Mouse (Mus musculus) right cerebral cortex, postnatal 36 days (tissue): Measurements from ENCODE around the gene Gm49336.

Experiments used
- DNase-seq, 2 experiments: peaks; one replicate each; pipeline ENCODE4 v3.0.0; 2022; ENCODE audit warnings: low spot score in 2 of 2, mixed read lengths in 1 of 2

The Gm49336 gene

DNA sequence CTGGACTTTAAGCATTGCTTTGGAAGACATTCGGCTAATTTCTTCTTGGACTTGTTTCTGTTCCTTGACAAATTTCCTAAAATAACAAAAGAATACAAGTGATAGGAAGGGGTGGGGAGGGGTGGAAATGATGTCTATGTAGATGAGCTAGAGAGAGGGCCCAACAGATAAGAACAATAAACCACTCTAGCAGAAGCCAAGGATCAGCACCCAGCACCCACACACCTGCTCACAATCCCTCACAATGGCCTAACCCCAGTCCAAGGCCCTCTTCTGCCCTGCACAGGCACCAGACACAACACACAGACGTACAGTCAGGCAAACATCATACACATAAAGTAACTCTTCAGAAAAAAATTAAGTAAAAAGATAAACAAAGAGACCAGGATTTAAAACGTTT, 12.8 kb downstream of the Gm49336 start:
- no peak for DNase-seq

DNA sequence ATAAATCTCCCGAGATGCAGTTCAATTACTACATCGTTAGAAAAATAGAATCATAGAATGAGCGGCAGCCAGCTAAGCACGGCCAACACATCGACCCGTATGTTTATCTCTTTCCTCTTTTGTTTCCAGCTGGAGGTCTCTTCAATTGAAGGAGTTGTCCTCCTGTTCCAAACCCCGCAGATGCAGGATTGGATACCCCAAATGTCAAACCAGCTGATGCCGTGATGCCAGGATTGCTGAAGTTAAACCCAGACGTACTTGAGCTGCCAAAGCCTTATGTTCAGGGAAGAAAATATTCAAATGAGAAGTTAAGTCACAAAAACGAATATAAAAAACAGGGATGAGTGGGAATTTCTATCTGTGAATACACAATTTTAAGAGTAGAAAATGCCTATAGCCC, 31.4 kb downstream of the Gm49336 start:
- DNase-seq = no peak

DNA sequence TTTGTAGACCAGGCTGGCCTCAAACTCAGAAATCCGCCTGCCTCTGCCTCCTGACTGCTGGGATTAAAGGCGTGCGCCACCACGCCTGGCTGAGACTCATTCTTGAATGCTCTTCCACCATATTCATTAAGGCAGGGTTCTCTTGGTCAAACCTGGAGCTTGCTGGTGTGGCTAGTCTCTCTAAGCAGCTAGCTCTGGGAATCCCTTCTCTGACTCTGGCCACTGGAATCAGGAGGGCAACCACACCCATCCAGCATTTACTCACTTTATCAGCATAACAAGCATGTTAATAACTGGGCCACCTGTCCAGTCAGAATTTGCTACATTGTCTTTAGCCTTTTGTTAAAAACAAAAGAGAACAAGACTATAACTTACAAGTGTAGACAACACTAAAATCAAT, 33.7 kb downstream of the Gm49336 start:
- DNase-seq = no peak

DNA sequence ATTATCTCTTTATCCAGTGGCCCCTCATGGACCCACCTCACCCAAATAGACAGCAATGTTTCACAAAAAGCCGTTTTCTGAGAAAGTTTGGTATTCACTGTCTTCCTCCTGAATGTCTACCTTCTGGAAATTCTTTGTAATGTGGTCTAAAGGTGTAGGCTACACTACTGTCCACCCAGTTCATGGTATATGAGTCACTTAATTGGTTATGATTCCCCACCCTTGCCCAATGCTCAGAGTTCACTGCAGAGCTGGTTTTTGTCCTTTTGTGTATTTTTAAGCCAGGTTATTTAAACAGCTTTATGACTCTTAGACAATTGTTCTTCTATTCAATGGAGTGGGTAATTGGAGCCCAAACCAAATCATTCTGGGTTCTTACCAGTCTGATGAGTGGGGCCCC, 35.2 kb downstream of the Gm49336 start:
- no peak for DNase-seq

DNA sequence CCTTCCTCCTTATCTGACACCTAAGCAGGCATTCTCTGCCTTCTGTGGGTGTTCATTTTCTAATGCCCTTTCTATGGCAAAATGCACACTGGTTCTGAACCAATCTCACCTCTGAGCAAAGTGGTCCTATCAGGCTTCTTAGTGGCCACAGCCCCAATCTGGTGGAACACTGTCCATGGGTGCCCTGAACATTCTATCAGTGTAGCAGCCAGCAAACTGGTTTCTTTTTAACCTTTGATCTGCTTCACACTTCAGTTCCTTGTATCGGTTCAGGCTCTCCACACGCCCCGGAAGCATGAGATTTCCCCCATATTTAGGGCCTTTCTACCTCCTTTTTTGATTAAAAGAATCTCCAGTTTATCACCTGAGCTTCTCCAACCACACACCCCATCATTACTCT, 36.3 kb downstream of the Gm49336 start:
- DNase-seq = no peak

DNA sequence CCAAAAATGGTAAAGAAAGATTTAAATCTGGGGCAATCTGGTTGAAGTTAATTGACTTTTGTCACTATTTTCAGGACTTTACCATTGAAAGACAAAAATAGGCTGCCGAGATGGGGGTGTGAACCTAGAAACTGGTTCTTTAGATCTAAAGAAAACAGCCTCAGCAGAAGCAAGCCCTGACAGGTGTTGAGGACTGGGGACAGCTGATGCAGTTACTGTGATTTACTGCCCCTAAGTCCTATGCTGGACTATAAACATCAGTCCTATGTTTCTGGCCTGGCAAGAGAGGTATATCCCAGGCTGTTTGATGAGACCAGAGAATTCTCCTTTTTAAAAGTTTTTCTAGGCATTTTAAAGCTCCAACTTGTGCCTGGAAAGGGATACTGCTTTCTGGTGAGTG, 37.3 kb downstream of the Gm49336 start:
- no peak for DNase-seq

DNA sequence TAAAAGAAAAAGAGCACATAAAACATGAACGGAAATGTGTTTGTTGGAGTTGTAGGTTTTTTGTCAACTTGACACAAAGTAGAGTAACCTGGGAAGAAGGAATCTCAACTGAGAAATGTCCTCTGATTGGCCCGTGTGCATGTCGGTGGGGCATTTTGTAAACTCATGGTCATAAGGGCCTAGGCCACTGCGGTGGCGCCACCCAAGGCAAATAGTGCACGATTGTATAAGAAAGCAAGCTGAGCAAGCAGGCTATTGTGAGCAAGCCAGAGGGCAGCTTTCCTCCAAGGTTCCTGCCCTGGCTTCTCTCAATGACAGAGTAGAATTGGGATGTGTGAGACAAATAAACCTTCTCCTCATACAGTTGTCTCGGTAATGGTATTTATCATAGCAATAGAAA, 42.1 kb downstream of the Gm49336 start:
- no peak for DNase-seq

DNA sequence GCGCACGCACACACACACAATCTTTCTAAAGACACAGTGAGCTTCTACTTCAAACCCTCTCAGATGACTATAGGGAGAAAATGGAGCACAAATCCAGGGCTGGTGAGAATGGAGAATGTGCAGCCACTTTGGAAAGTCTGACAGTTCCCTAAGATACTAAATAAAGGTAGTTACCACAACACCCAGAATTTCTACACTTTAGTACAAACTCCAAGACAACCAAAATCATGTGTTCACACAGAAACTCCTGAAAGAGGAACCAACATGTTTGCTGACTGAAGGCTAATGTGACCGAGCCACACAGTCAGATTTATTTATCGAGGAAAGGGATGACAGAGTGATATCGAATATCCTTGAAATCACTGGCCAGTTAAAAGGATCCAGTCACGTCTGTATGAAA, 46.3 kb downstream of the Gm49336 start:
- no peak for DNase-seq

DNA sequence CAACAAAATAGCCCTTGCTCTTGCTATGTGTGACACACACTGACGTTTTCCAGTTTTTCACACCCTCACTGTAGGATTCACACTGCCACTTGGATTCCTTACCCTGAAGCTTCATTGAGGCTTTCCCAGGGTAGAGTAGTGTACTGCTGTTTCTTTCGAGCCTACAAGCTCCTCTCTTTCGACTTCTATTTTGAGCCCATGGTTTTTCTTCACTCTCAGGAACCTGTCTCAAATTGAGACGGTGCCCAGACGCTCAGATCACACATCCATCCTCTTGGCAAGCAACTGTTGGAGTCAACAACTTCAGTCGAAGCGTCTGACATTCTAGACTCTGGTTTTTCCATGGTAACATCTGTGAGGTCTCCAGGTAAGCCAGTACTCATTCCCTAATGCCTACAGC, 54.4 kb downstream of the Gm49336 start, which contains the start of gene Atp8a2:
TSS of gene Atp8a2 (minus strand) at position 296 of the 400 bp plus-strand sequence.
- peak in 1 of 2 experiments; percentile 34 for DNase-seq

DNA sequence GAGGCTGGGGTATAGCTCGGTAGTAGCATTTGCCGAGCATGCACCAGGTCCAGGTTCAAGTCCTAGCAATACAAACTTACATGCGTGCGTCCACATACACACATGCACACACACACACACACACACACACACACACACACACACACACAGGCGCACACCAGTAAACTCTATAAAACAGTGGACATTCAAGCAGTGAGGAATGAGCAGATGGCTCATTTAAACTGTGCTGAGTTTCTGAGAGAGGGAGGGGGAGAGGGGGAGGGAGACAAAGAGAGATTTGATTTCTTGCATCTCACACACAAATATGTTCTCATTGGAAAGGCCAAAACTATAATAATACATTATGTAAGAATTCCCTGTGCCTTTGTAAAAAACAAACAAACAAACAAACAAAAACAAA, 55.3 kb downstream of the Gm49336 start:
- no peak for DNase-seq

DNA sequence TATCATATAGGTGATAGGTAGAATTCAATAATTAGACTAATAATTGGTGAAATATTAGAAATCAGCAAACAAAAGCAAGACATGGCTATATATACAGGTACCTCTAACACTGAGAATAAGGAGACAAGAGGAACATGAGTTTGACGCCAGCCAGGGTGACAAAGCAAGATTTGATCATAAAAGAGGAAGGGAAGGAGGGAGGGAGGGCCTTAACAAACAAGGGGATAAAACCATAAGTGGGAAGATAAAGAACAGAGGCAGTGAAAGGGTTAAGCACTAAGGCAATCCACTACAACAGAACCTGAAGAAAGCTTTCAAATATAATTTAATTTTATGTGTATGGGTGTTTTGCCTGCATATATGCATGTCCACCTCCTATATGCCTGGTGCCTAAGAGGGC, 56.7 kb downstream of the Gm49336 start:
- DNase-seq = no peak

DNA sequence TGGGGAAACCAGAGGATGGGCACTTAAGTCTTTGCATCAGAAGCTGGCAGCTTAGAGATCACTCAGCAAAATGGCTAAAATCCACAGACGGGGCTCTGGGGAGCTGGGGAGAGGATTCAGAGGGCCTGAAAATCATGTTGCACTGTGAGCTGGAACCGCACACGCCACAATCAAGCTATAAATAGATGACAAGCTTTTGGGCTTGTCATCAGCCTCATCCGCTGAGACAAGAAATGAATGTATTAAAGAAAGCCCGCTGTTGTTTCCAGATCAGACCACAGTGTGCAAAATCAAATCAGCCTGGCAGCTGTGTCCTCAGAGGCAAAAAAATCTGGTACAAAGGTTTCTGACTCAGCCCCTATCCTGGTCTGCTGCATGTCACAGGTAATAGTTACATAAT, 61.5 kb downstream of the Gm49336 start:
- no peak for DNase-seq

DNA sequence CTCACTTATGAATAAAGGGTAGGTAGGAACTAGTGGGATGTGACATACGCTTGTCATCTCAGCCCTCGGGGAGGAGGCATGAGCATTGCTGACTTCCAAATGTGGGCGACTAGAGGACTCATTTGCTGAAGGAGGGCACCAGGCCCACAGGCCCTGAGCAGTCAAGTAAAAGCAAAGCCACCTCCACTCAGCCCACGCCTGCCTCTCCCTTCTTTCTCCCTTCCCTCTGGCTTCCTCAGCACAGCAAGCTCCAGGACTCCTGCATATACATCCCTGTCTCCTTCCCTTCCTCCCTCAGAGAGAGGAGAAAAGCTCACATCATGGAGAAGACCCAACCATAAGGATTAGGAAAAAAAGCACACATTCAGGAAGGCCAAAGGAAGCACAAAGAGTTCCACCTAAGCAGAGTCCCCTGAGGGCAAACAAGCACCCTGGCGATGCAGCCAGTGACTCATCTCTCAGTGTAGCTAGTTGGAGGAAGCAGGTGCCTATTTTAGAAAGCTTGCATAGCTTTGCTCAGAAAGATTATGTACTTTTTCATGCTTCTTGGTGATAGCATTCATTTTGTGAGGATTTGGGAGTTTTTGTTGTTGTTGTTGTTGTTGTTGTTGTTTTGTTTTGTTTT, 63.0 kb downstream of the Gm49336 start:
- peak; percentile 58 to 72 for DNase-seq

DNA sequence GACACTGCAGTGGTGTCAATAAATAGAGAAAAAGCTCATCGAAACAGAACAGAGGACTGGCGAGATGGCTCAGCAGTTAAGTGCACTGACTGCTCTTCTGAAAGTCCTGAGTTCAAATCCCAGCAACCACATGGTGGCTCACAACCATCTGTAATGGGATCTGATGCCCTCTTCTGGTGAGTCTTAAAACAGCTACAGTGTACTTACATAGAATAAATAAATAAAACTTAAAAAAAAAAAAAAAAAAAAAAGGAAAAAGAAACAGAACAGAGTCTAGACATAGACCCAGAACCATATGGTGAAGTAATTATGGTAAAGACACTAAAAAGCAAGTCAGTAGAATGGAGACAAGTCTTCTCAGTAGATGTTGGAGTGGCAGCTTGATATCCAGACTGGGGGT, 70.0 kb downstream of the Gm49336 start:
- DNase-seq = no peak

DNA sequence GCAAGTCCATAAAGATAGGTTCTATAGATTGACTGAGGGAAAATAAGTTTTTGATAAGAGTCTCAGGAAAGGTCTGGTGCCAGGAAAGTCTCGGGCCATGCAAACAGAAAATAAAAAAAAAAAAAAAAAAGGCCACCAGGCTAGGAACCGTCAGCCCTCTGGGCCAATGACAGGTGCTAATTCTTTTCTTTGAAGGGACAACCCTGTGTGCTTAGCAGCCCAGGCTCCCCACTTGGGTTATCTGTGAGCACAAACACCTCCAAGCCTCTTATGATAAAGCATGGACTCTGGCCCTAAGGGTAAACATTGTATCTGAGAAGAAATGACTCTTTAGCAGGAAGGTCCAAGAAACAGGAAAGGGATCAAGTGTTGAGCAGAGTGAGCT, 72.7 kb downstream of the Gm49336 start:
- DNase-seq = no peak

DNA sequence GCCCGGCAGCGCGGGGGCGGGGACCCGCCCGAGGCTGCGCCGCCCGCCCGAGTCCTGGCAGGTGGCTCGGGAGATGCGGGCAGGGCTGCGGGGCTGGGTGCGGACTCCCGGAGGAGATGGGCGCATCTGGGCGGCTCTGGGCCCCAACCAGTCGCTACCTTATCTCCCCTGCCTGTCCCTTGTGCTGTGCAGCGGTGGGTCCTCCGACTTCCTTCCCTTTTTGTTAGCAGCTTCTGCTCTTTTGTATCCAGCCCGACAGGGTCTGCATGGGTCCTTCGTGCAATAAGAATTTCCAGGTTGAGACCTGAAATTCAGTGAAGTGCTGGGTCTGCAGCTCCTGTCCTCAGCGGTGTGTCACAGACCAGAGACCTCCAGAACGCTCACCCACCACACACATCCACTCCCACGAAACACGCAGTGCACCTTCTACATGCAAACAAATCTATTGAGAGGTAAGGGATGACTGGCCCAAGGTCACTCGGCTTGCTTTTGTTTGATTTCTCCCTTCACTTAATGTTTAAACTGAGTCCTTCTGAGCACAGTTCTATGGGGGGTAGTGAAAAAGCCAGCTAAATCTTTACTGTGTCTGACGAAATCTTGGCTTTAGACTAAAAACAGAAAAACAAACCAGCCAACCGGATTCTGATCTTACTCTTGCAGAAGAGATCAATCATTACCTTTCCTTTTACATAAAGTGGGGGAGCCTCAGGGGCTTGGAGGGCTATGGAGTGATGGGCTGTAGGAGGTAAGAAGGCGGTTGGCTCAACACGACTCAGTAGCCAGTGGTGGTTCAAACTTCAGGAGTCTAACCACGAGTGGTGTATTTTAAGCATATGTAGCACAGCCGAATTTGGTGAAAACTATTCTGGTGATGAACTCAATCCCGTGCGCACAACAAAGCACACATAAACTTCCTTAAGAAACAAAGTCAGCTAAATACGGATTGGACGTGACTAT, 73.4 kb downstream of the Gm49336 start:
- peak; percentile 23 to 48 for DNase-seq

DNA sequence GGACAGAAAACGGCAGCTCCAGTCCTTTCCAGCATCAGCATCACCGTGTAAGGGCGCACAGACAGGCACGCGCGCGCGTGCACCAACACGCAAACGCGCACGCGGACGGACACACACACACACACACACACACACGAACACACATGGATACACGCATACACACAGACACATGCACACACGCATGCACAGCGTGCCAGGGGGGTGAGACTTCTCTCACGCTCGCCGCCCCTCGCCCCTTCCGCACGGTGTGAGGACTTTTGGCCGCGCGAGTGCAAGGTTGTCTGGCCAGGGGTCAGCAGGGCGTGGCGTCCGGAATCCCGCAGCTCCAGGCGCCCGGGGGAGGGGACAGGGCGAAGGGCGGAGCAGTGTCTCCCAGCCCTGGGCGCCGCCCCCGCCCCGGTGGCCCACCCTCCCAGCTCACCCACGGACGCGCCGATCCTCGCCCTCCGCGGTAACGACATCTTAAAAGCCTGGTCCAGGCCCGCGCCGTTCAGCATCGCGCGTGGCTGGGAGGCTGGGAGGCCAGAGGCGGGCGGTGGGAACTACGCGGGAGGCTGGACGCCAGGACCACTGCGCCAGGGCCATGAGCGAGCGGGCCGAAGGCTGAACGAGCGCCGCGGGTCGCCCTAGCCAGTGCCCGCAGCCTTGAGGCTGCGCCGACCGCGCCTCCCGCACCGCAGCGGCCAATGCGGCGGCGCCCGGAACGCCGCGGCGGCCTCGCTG, 74.3 kb downstream of the Gm49336 start:
- DNase-seq = peak; percentile 75 to 76

DNA sequence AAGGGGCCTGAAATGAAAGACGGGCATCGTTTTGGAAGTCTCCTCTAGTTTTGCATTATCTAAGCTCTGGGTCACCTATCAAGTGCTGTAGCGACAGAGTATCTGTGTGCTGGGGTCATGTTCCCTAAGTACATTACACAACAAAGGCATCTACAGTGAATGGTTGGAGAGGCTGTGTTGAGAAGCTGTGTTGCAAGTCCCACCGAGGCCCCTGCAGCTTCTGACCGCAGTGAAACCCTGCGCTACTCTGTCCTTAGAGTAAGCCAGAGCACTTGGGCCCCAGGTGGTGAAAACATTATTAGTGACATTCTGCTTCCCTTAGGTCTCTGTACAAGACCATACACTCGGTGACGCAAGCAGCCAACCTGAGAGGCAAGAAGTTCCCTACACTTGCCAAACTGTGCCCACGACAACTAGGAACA, 74.8 kb downstream of the Gm49336 start:
- DNase-seq = no peak

DNA sequence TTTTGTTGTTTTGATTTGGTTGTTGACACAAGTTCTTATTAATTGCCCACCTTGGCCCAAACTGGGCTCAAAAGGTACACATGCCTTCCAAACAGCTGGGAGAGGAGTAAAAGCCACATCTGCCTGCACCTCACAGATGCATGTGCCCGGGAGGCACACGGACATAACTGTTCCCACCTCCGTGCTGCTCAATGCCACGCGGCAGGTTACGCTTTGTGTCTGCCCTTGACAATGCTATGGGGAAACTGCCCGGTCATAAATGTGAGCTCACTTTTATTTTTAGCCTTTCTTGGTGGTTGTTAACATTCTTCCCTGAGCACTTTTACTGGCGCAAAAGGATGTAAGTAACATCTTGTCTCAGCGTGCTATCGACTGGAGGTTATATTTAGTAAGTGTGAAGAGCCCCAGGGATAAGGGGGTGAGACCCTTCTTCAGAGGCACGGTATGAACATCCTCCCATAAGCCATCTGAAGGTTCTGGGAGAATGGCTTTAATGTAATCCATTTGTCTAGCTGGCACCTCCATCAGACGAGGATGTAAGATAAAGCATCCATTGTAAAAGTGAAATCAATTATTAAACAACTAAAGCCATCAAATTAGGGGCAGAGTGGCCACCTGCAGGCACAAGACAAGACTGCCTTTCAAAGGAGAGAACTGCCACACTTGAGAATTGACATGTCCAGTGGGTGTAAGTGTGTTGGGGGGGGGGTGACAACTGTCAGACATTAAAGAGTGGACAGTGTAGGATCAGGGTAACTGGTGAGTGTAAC, 78.8 kb downstream of the Gm49336 start:
- DNase-seq = no peak

DNA sequence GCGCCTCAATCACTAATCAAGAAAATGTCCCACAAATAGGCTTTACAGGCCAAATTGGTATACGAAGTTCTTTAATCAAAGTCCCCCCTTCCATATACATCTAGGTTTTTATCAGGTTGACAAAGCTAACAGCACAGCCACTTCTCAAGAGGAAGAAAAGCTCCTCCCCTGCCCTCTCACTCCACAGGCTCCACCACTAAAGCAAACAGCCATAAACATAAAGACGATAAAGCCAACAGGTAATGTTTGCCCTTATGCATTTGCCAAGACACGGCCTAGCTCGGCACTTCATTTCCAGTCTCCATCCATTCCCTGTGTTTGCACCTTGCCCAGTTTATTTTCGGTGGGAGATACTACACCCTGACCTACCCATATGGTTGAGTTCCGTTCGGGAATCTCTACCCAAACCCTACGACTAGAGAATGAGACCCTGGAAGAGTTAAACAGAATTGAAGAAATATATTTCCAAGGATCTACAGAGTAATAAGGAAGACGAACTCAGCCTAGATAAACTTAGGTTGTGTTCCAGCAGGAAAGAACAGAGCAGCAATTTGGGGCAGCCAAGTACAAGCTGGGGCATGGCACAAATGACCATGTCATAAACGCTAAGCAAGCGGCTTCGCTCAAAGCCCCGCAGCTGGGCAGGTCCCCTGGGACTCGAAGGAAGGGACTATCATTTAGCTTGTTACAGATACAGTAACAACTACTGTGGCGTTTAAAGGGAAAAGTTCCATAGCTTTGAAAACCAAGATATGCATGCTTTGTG, 80.3 kb downstream of the Gm49336 start:
- DNase-seq = no peak

DNA sequence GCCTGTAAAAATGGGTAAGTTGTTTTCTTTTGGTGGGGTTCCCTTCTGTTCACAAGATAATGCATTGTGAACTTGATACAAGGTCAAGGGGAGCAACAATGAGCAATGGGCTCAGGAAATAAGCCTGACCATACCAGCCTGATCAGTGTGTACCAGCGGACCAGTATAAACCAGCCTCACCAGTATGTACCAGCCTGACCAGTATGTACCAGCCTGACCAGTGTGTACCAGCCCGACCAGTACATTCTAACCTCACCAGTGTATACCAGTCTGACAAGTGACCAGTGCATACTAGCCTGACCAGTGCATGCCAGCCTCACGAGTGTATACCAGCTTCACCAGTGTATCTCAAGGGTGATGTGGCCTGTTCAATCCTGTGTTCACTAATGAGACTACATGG, 87.9 kb downstream of the Gm49336 start:
- DNase-seq = no peak
